Mouse (Mus musculus) embryo, embryonic 11 days (tissue): ENCODE data around the gene Ckmt1.
A peak's percentile ranks its signal among the peaks of the same experiment; 100 is the strongest.
"Not testable (repeated sequence)": the region's sequence is repeated elsewhere in the genome, so short reads cannot be mapped to it uniquely, and the experiment has no call there.

ENCODE experiments used
- DNase-seq: peaks from one replicate; pipeline ENCODE4 v3.0.0-alpha.2; 2015

The Ckmt1 gene

GRCm38 (mm10) chr2:121357494-121357893 is at the start of gene Ckmt1:
TSS of gene Ckmt1 (plus strand) at chr2:121357714.
- DNase-seq: no peak

- peak; percentile 26 for DNase-seq
Measured at GRCm38 (mm10) chr2:121308997-121309416, 48.5 kb upstream of the Ckmt1 start.

- no peak for DNase-seq
Measured at GRCm38 (mm10) chr2:121316278-121316677, 41.2 kb upstream of the Ckmt1 start.

GRCm38 (mm10) chr2:121323041-121323440 is 34.5 kb upstream of the Ckmt1 start:
- no peak for DNase-seq

GRCm38 (mm10) chr2:121323693-121324470 is 33.6 kb upstream of the Ckmt1 start:
- DNase-seq: no peak

- no peak for DNase-seq
Measured at GRCm38 (mm10) chr2:121329492-121329891, 28.0 kb upstream of the Ckmt1 start.

GRCm38 (mm10) chr2:121339057-121339456 is 18.5 kb upstream of the Ckmt1 start:
- DNase-seq: no peak

- DNase-seq: no peak
Measured at GRCm38 (mm10) chr2:121353156-121353555, 4.4 kb upstream of the Ckmt1 start.

GRCm38 (mm10) chr2:121354378-121354777 is 3.1 kb upstream of the Ckmt1 start:
- no peak for DNase-seq

- peak; percentile 98 for DNase-seq
Measured at GRCm38 (mm10) chr2:121354820-121355592, 2.5 kb upstream of the Ckmt1 start, which contains the start of gene Ppip5k1. TSS of gene Ppip5k1 (minus strand) at chr2:121355396.

- DNase-seq: no peak
Measured at GRCm38 (mm10) chr2:121357961-121358360, 447 bp downstream of the Ckmt1 start.

- peak; percentile 67 for DNase-seq
Measured at GRCm38 (mm10) chr2:121358381-121358780, 867 bp downstream of the Ckmt1 start.

- no peak for DNase-seq
Measured at GRCm38 (mm10) chr2:121359461-121359860, 1.9 kb downstream of the Ckmt1 start.

- no peak for DNase-seq
Measured at GRCm38 (mm10) chr2:121363656-121364055, 6.1 kb downstream of the Ckmt1 start.

GRCm38 (mm10) chr2:121368831-121369230 is 11.3 kb downstream of the Ckmt1 start:
- no peak for DNase-seq

GRCm38 (mm10) chr2:121370921-121371320 is 13.4 kb downstream of the Ckmt1 start:
- no peak for DNase-seq

- DNase-seq: no peak
Measured at GRCm38 (mm10) chr2:121372266-121372665, 14.8 kb downstream of the Ckmt1 start.

- no peak for DNase-seq
Measured at GRCm38 (mm10) chr2:121374766-121375165, 17.3 kb downstream of the Ckmt1 start.

GRCm38 (mm10) chr2:121386961-121387575 is 29.6 kb downstream of the Ckmt1 start, which contains the start of gene Strc:
TSS of gene Strc (minus strand) at chr2:121387168.
- DNase-seq: not testable (repeated sequence)

- DNase-seq: peak; percentile 93
Measured at GRCm38 (mm10) chr2:121396624-121397023, 39.1 kb downstream of the Ckmt1 start.

- DNase-seq: no peak
Measured at GRCm38 (mm10) chr2:121403296-121403695, 45.8 kb downstream of the Ckmt1 start.

- DNase-seq: peak; percentile 26
Measured at GRCm38 (mm10) chr2:121408160-121408559, 50.6 kb downstream of the Ckmt1 start.

GRCm38 (mm10) chr2:121412843-121413386 is 55.4 kb downstream of the Ckmt1 start:
- no peak for DNase-seq
